Mouse (Mus musculus): ENCODE data around the gene Slfn2.

Gene Slfn2

GRCm38 (mm10) chr11:83077714-83078422, 13.0 kb downstream of the Slfn2 start:
- no peak for ATAC-seq (ENCODE audit: low TSS enrichment)

- no peak for ATAC-seq (ENCODE audit: low TSS enrichment)
These were observed 13.7 kb downstream of the Slfn2 start for GRCm38 (mm10) chr11:83078423-83079140.

- ATAC-seq (ENCODE audit: low TSS enrichment) = no peak
These were observed 14.7 kb downstream of the Slfn2 start for GRCm38 (mm10) chr11:83079487-83080199.

- ATAC-seq (ENCODE audit: low TSS enrichment) = no peak
These were observed 18.0 kb downstream of the Slfn2 start for GRCm38 (mm10) chr11:83082741-83083473.

DNA sequence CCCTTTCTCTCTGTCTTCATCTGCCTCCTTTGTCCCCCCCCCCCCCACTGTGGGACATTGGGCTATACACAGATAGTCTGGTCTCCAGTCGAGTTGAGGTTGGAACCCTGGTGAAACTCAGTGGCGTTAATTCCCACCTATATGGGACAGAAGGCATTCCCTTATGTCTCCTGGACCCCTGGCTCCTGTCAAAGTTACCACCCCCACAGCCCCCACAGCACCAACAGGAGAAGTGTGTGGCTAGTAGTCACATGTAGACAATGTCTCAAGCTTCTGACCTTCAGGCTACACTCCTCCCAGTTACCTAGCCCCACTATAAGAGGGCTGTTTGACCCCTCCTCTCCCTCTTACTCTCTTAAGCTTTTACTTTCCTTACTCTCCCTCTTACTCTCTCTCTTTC, 19.2 kb downstream of the Slfn2 start:
- no peak for ATAC-seq (ENCODE audit: low TSS enrichment)

DNA sequence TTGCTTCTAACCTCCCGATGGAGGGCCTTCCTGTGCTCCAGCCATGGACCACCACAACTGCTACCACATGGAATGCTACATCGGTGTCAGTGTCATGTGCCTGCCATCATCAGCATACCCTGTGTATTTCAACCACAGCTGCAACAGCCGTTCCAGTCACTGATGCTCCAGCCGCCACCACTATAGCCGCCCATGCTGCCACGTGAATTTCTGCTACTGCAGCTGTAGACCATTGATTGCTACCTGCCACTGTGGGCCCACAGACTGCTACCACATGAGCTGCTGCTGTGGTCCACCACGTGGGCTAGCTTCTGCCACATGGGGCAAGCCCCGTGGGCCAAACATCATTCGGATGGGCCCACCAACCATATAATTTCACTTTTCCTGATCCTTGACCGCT, 19.8 kb downstream of the Slfn2 start:
- no peak for ATAC-seq (ENCODE audit: low TSS enrichment)

- ATAC-seq (ENCODE audit: low TSS enrichment) = no peak
These were observed 50.2 kb downstream of the Slfn2 start for GRCm38 (mm10) chr11:83115138-83115537.

- no peak for ATAC-seq (ENCODE audit: low TSS enrichment)
These were observed 51.8 kb downstream of the Slfn2 start, which contains the start of gene Slfn1 for GRCm38 (mm10) chr11:83116597-83117227. TSS of gene Slfn1 (plus strand) at chr11:83116849.

GRCm38 (mm10) chr11:83118056-83118455, 53.1 kb downstream of the Slfn2 start:
- ATAC-seq (ENCODE audit: low TSS enrichment) = no peak

Measured in frontal cortex, adult (tissue).